Mouse (Mus musculus): ENCODE data around the gene Gfra1.

Gfra1 gene

GRCm38 (mm10) chr19:58255394-58255793, 200.3 kb downstream of the Gfra1 start:
- DNase-seq (ENCODE audit: low read depth, low spot score) = no peak

GRCm38 (mm10) chr19:58254172-58254571, 201.5 kb downstream of the Gfra1 start:
- no peak for DNase-seq (ENCODE audit: low read depth, low spot score)

GRCm38 (mm10) chr19:58251698-58252097, 204.0 kb downstream of the Gfra1 start:
- DNase-seq (ENCODE audit: low read depth, low spot score) = no peak

DNA sequence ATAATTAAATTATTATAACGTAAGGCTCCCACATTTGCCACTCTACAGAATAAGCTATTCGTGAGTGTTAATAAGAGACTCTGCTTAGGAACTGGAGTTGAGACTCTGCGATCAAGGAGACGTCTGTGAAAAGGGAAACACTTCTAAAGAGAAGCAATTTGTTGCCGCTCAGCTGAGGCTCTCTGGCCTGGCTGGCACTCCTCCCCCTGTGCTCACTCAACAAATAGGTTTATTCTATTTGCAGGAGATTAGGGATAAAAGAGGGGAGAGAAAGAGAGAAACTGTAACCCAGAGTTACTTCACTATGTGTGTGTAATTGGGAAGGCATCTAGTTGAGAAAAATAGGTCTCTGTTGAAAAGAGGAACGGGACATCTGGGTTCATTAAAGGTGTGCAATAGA, 204.6 kb downstream of the Gfra1 start:
- DNase-seq (ENCODE audit: low read depth, low spot score) = no peak

DNA sequence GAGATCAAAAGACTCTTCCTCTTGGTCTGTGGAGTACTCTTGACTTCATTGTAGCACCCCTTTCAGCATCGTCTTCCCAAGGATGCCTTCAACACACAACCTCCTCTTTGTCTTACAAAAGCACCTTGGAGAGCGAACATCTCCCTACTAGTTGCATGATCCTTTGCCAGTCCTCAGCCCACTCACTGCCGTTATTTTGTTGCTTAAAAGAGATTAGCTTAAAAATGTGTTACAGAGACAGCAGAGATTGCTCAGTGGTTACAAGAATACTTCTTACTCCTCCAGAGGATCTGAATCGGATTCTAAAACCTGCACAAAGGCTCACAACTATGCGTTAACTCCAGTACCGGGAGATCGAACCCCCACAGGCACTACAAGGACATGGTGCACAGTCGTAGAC, 205.5 kb downstream of the Gfra1 start:
- no peak for DNase-seq (ENCODE audit: low read depth, low spot score)

GRCm38 (mm10) chr19:58244148-58244547, 211.6 kb downstream of the Gfra1 start:
- DNase-seq (ENCODE audit: low read depth, low spot score) = no peak

GRCm38 (mm10) chr19:58243604-58244003, 212.1 kb downstream of the Gfra1 start:
- DNase-seq (ENCODE audit: low read depth, low spot score) = no peak

DNA sequence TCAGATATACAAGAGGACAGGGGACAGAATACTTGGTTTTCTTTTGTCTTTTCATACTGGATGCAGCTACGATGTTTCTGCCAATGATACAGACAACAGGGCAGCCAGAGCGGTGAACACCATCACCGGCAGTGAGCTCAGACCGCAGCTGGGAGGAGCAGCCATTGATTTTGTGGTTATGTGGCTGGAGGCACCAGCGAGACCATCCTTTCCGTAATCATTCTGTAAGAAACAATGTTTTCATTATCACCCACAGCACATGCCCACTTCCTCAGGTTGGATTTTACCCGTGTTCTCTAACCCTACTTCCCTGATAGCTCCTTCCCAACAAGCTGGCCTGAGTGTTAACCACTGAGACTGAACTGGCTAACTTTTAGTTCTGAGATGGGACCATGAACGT, 217.4 kb downstream of the Gfra1 start:
- DNase-seq (ENCODE audit: low read depth, low spot score) = peak; percentile 10

- DNase-seq (ENCODE audit: low read depth, low spot score) = no peak
These were observed 228.0 kb downstream of the Gfra1 start for GRCm38 (mm10) chr19:58227725-58228124.

DNA sequence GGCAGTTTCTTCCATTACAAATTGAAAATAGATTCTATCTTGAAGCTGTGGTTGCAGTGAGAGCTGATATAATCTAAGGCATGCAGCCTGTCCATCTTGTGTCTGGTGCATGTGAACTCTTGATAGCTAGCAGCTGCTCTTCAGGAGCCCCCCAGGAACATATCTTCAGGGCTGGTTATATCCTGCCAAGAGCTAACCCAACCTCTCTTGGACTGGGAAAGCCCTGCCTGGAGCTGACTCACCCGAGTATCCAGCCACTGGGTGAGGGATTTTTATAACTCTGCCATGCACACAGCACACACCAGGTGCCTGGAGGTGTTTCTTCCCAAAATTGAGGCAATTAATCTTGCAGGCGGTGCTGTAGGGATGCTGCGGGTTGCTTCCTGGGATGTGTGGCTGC, 228.8 kb downstream of the Gfra1 start:
- no peak for DNase-seq (ENCODE audit: low read depth, low spot score)

GRCm38 (mm10) chr19:58220061-58220831, 235.5 kb downstream of the Gfra1 start:
- no peak for DNase-seq (ENCODE audit: low read depth, low spot score)

GRCm38 (mm10) chr19:58217591-58217990, 238.1 kb downstream of the Gfra1 start:
- DNase-seq (ENCODE audit: low read depth, low spot score) = no peak

GRCm38 (mm10) chr19:58206496-58207044, 249.1 kb downstream of the Gfra1 start:
- no peak for DNase-seq (ENCODE audit: low read depth, low spot score)

DNA sequence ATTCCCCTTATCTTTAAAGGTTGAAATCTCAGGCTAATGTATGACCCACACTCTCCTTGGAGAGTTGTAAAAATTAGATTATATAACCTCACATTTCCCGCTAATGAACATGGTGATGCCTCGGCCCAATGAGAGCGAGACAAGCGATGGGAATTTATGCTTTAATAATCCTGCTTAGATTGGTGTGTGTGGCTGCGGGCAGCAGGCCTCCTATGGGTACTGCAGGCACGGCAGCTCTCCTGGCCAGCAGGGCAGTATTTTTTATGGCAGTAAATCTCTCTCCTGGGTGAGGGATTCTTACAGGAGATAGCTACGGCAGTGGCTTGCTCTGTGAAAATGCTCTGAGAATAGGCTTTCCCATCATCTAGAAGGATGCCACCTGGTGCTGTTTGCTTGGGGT, 250.2 kb downstream of the Gfra1 start:
- DNase-seq (ENCODE audit: low read depth, low spot score) = no peak

- DNase-seq (ENCODE audit: low read depth, low spot score) = no peak
These were observed 253.1 kb downstream of the Gfra1 start for GRCm38 (mm10) chr19:58202627-58203026.

- DNase-seq (ENCODE audit: low read depth, low spot score) = no peak
These were observed 256.0 kb downstream of the Gfra1 start for GRCm38 (mm10) chr19:58199679-58200078.

GRCm38 (mm10) chr19:58193733-58194456, 261.8 kb downstream of the Gfra1 start:
- DNase-seq (ENCODE audit: low read depth, low spot score) = no peak

DNA sequence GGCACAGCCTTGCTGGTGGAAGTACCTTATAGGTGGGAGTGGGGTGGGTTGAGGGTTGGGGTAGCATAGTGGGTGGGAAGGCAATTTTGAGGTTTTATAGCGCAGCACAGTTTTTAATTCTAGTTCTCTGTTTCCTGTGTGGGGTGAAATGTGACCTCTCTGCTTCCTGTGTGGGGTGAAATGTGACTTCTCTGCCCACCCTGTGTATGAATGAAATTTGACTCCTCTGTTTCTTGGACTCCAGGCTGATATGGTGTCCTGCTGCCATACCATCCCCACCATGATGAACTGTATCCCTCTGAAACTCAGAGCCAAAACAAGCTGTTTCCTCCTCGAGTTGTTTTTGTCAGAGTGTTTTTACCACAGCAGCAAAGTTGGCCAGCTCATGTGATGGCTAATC, 264.8 kb downstream of the Gfra1 start:
- no peak for DNase-seq (ENCODE audit: low read depth, low spot score)

DNA sequence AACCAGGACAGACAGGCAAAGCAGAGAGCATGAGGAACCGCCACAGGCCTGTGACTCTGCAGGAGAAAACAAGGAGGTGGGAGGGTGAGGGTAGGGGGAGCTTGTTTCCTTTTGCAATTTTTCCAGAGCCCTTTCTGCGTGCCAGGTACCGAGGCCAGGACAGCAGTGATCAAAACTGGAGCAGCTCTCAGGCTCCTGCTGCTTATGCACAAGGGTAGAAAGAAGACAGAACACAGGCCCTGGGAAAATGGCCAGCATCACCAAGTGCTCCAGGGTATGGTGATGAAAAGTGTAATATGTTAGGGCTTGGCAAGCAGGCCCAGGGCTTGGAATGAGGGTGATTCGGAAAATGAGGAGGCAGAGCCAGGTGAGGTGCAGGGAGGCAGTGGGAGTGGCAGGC, 269.2 kb downstream of the Gfra1 start:
- no peak for DNase-seq (ENCODE audit: low read depth, low spot score)
